Mouse (Mus musculus) hindbrain, embryonic 13.5 days (tissue): ENCODE measurements around the gene Bpi. TPM values are rescaled to one million over a fixed set of nuclear protein-coding genes. Genes with fewer than 3 reads are reported as not detected.

Experiments
- microRNA-seq: library from miRNA; unstranded; fragments of <30 nt; microRNA quantifications from one replicate; pipeline ENCODE4, GENCODE M21; 2016
- polyA plus RNA-seq: library from polyadenylated mRNA; unstranded; fragments of >200 nt; fragmentation: Nextera tagmentation; extraction: Ambion mirVana; gene quantifications from 2 replicates; pipeline ENCODE4 v1.2.1, GENCODE M21; 2015

The Bpi gene
- polyA plus RNA-seq, 1 experiment from 2014 or later: not detected

Small RNAs within 50 kb of the gene (microRNA-seq; reads per million reads assigned to microRNA genes)
- gene Mir7685: not detected

Other genes with a start within 250 kb of the Bpi start
- 17.7 and 18.5 TPM in 2 replicates for gene Tti1, start 229.7 kb upstream of the Bpi start, polyA plus RNA-seq
- 37.3 and 39.8 TPM in 2 replicates for gene Rprd1b, start 229.6 kb upstream of the Bpi start, polyA plus RNA-seq
- gene Tgm2, start 111.7 kb upstream of the Bpi start, polyA plus RNA-seq: 10.1 TPM in 2 replicates
- 2.0 and 3.1 TPM in 2 replicates for gene D630003M21Rik, start 28.9 kb upstream of the Bpi start, polyA plus RNA-seq
- gene Lbp, start 48.4 kb downstream of the Bpi start, polyA plus RNA-seq: 2.6 and 2.8 TPM in 2 replicates
- gene Snhg11, start 117.5 kb downstream of the Bpi start, polyA plus RNA-seq: 518 and 582 TPM in 2 replicates
- gene Ralgapb, start 151.8 kb downstream of the Bpi start, polyA plus RNA-seq: 22.8 and 25.5 TPM in 2 replicates
- gene Adig, start 244.5 kb downstream of the Bpi start, polyA plus RNA-seq: not detected in 2 replicates